Mouse (Mus musculus) splenic B cell, adult 2 months (primary cell): ENCODE measurements around the gene Armh3.

ENCODE experiments used
- DNase-seq: peaks from one replicate; pipeline ENCODE4 v3.0.0-alpha.2; 2011; ENCODE audit warnings: low read depth, low spot score
- H3K27me3 ChIP-seq: 2 replicates; pipeline ENCODE4 v1.6.1; 2012; ENCODE audit warnings: mild to moderate bottlenecking, low read length, moderate library complexity, mixed read lengths; ENCODE audit not compliant: control insufficient read depth, poor library complexity, insufficient read depth, severe bottlenecking
- H3K36me3 ChIP-seq: 2 replicates; pipeline ENCODE4 v1.6.1; 2012; ENCODE audit warnings: mild to moderate bottlenecking, low read length, moderate library complexity, mixed read lengths; ENCODE audit not compliant: control insufficient read depth, poor library complexity, insufficient read depth, severe bottlenecking

Armh3 gene

GRCm38 (mm10) chr19:45795406-45795944 is 202.8 kb downstream of the Armh3 start:
- no peak for DNase-seq
- Histone ChIP-seq H3K27me3 (no peaks in the 10 kb centered on the region), H3K36me3 (no peaks in the 10 kb centered on the region)

- no peaks in the 10 kb centered on the region for H3K27me3 ChIP-seq
- no peaks in the 10 kb centered on the region for H3K36me3 ChIP-seq
- DNase-seq: no peak
Measured at GRCm38 (mm10) chr19:45794718-45795117, 203.6 kb downstream of the Armh3 start.

GRCm38 (mm10) chr19:45792404-45792803 is 205.9 kb downstream of the Armh3 start:
- H3K36me3 ChIP-seq: no peaks in the 10 kb centered on the region

GRCm38 (mm10) chr19:45789888-45790874 is 208.1 kb downstream of the Armh3 start:
- DNase-seq: peak; percentile 70

More at GRCm38 (mm10) chr19:45792404-45792803, 205.9 kb downstream of the Armh3 start:
- H3K27me3 ChIP-seq: no peaks in the 10 kb centered on the region
- DNase-seq: no peak

GRCm38 (mm10) chr19:45789365-45789764 is 208.9 kb downstream of the Armh3 start:
- H3K36me3 ChIP-seq: no peaks in the 10 kb centered on the region
- no peaks in the 10 kb centered on the region for H3K27me3 ChIP-seq
- no peak for DNase-seq

More at GRCm38 (mm10) chr19:45789888-45790874, 208.1 kb downstream of the Armh3 start:
- Histone ChIP-seq H3K27me3 (no peaks in the 10 kb centered on the region), H3K36me3 (no peaks in the 10 kb centered on the region)

GRCm38 (mm10) chr19:45788337-45788736 is 210.0 kb downstream of the Armh3 start:
- H3K36me3 ChIP-seq: no peaks in the 10 kb centered on the region
- no peak for DNase-seq
- H3K27me3 ChIP-seq: no peaks in the 10 kb centered on the region

- no peak for DNase-seq
- H3K36me3 ChIP-seq: no peaks in the 10 kb centered on the region
- no peaks in the 10 kb centered on the region for H3K27me3 ChIP-seq
Measured at GRCm38 (mm10) chr19:45787450-45787849, 210.8 kb downstream of the Armh3 start.

- no peaks in the 10 kb centered on the region for H3K36me3 ChIP-seq
- H3K27me3 ChIP-seq: no peaks in the 10 kb centered on the region
- DNase-seq: no peak
Measured at GRCm38 (mm10) chr19:45785470-45785869, 212.8 kb downstream of the Armh3 start.

GRCm38 (mm10) chr19:45783933-45784576 is 214.2 kb downstream of the Armh3 start:
- no peaks in the 10 kb centered on the region for H3K27me3 ChIP-seq
- no peaks in the 10 kb centered on the region for H3K36me3 ChIP-seq
- peak; percentile 13 for DNase-seq

- no peaks in the 10 kb centered on the region for H3K36me3 ChIP-seq
Measured at GRCm38 (mm10) chr19:45783181-45783932, 214.9 kb downstream of the Armh3 start, which contains the start of gene Mgea5. Gene Mgea5 (minus strand): TSS chr19:45783837.

GRCm38 (mm10) chr19:45782315-45783001 is 215.8 kb downstream of the Armh3 start:
- Histone ChIP-seq H3K36me3 (no peaks in the 10 kb centered on the region), H3K27me3 (no peaks in the 10 kb centered on the region)
- DNase-seq: peak; percentile 55

More at GRCm38 (mm10) chr19:45783181-45783932, 214.9 kb downstream of the Armh3 start, which contains the start of gene Mgea5:
- H3K27me3 ChIP-seq: no peaks in the 10 kb centered on the region
- peak; percentile 99 for DNase-seq

- DNase-seq: no peak
- H3K36me3 ChIP-seq: no peaks in the 10 kb centered on the region; the same call in 1 of the 2 replicates
- no peaks in the 10 kb centered on the region for H3K27me3 ChIP-seq
Measured at GRCm38 (mm10) chr19:45781676-45782075, 216.6 kb downstream of the Armh3 start.

- no peaks in the 10 kb centered on the region for H3K27me3 ChIP-seq
- DNase-seq: peak; percentile 53
Measured at GRCm38 (mm10) chr19:45780350-45780915, 217.9 kb downstream of the Armh3 start.

More at GRCm38 (mm10) chr19:45780350-45780915, 217.9 kb downstream of the Armh3 start:
- no peaks in the 10 kb centered on the region; the same call in 1 of the 2 replicates for H3K36me3 ChIP-seq
